In the genomic region with DNA sequence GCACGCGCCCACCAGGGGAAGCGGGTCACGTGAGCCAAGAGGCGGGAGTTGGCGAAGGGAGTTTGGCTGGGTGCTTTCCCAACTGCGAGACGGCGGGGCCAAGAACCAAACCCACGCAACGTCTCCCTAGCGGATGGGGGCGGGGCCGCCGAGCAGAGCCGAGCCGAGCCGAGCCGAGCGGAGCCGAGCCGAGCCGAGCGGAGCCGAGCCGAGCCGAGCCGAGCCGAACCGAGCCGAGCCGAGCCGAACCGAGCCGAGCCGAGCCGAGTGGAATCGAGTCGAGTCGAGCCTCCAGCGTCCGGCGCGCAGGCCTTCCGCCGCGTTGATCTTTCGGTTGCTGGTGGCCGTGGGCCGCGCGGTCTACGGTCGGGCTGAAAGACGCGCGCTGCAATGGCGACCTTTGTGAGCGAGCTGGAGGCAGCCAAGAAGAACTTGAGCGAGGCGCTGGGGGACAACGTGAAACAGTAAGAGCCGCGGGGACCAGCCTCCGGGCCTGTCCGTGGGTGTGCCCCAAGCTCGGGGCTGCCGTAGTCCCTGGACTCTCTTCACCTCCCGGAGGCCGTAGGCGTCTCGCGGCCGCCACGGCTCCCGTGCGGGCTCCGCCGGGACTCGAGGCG, we compare ENCODE assay signal across 8 mouse cellular contexts. TPM values are rescaled to one million over a fixed set of nuclear protein-coding genes. Genes with fewer than 3 reads are reported as not detected.
DNase-seq lines count a peak whose midpoint lies in the region; ATAC-seq lines count a peak whose summit lies in the region.

A gene (plus strand): TSS at position 85 of the 617 bp plus-strand sequence.

- H3K27me3 ChIP-seq in hindbrain, embryonic 12.5 days, result no peaks in the 10 kb centered on the region

- under 1% methylated on average over 79 of the region's 81 CpGs for WGBS in hindbrain, embryonic 12.5 days

- peak within 1 kb of the TSS; percentile 75 for H3K4me3 ChIP-seq in hindbrain, embryonic 12.5 days

- peak within 1 kb of the TSS; percentile 65 for H3K4me2 ChIP-seq in hindbrain, embryonic 12.5 days (replicated peaks)

- peaks cover 18% of the 10 kb centered on the region for H3K36me3 ChIP-seq in hindbrain, embryonic 12.5 days

- H3K27ac ChIP-seq in hindbrain, embryonic 12.5 days, result peak within 1 kb of the TSS; percentile 81

- H3K9me3 ChIP-seq in hindbrain, embryonic 12.5 days (replicated peaks), result no peaks in the 10 kb centered on the region

- peak; percentile 96 for DNase-seq in Muller cell, postnatal 12 days (ENCODE audit: inconsistent ontology term)
- peak; percentile 95 for DNase-seq in cerebellum, adult 9-11 months
- peak; percentile 88 to 94 for DNase-seq in frontal cortex, postnatal 10 days (ENCODE audit: low spot score in 2 of 2)
- DNase-seq in layer of hippocampus, postnatal 25 days (ENCODE audit: extremely low spot score in 1 of 2, low spot score in 1 of 2), result peak; percentile 85 to 97
- peak; percentile 93 for DNase-seq in lung, postnatal 25 days (ENCODE audit: low spot score)
- DNase-seq in retina, embryonic 14.5 days (ENCODE audit: low spot score), result peak; percentile 93
- peak; percentile 94 for DNase-seq in thymus, postnatal 4 days

- peak; percentile 95 for ATAC-seq in hindbrain, embryonic 12.5 days (ENCODE audit: low FRiP score)

- peak within 1 kb of the TSS; percentile 90 for H3K9ac ChIP-seq in hindbrain, embryonic 12.5 days

- peaks cover 19% of the 10 kb centered on the region for H3K4me1 ChIP-seq in hindbrain, embryonic 12.5 days

RNA-seq across cellular contexts. Expression of the gene that starts here (rescaled TPM):
- 58.4 and 61.3 TPM in 2 replicates for polyA plus RNA-seq in hindbrain, embryonic 12.5 days (2016; fragmentation: Nextera tagmentation; extraction: Ambion mirVana)
- total RNA-seq in layer of hippocampus, postnatal 25 days (2021), result 10 to 100 TPM; 36.0 to 36.8 TPM

Comparison
In these comparisons a context has a peak if more than half of its experiments do, and no peak if none do; other contexts are left out.
1. Peak in every context shown above with its lines: DNase-seq, ATAC-seq, H3K4me3 ChIP-seq and H3K27ac ChIP-seq.